Comparison of ENCODE assay signal across 8 mouse cellular contexts in genomic region chr9:21760155-21761088, GRCm38 (mm10). TPM values are rescaled to one million over a fixed set of nuclear protein-coding genes. Genes with fewer than 3 reads are reported as not detected.
DNase-seq lines count a peak whose midpoint lies in the region; ATAC-seq lines count a peak whose summit lies in the region.

Gene Spc24, minus strand, starts transcription at chr9:21760303.

- intact Hi-C loops in gastrocnemius, postnatal 14 days (cut with DNase I; ENCODE audit: low total_unique reads), result no loop called here
- intact Hi-C loops in left cerebral cortex, postnatal 10 days (cut with DNase I), result no loop called here

- ATAC-seq in inflammation-experienced regulatory T-cells, adult 6 months, result peak; percentile 98
- ATAC-seq in megakaryocyte-erythroid progenitor cell, adult 5-6 weeks (replicated peaks; ENCODE audit: low FRiP score, low TSS enrichment, poor library complexity, severe bottlenecking), result peak; percentile 95

- peak; percentile 95 to 98 for DNase-seq in adrenal gland, adult (ENCODE audit: inconsistent age in 2 of 2, low spot score in 1 of 2)
- peak; percentile 100 for DNase-seq in embryo, embryonic 10.5 days (ENCODE audit: low spot score)
- peak; percentile 90 for DNase-seq in gastrocnemius, postnatal 14 days
- peak; percentile 95 for DNase-seq in left cerebral cortex, postnatal 10 days (ENCODE audit: extremely low spot score in 1 of 2, low spot score in 2 of 2)
- DNase-seq in right cerebral cortex, postnatal 25 days, result peak; percentile 92
- peak; percentile 88 to 94 for DNase-seq in urinary bladder, postnatal 4 days (ENCODE audit: low spot score in 2 of 2)

RNA-seq across cellular contexts. Expression of gene Spc24, which starts in this region (rescaled TPM):
- total RNA-seq in gastrocnemius, postnatal 14 days (2021), result 1 to 10 TPM; 3.2 to 3.6 TPM
- polyA plus RNA-seq in inflammation-experienced regulatory T-cells, adult 6 months (2017; shearing (Covaris generic)), result 10 to 100 TPM in 1 of 3 experiments, 1 to 10 TPM in 2; 5.5 to 54.9 (median 8.6) TPM
- total RNA-seq in left cerebral cortex, postnatal 10 days (2021), result 1 to 10 TPM; 2.9 to 3.5 TPM
- 49.0 and 79.0 TPM in 2 replicates for total RNA-seq in megakaryocyte-erythroid progenitor cell, adult 5-6 weeks (2014; fragmentation: Nextera tagmentation)
- 77.1 and 107 TPM in 2 replicates for total RNA-seq in megakaryocyte-erythroid progenitor cell, adult 5-6 weeks (2017)

Comparison
In these comparisons a context has a peak if more than half of its experiments do, and no peak if none do; other contexts are left out.
1. Peak in every context shown above with its lines: DNase-seq and ATAC-seq.
2. RNA of gene Spc24 (total RNA-seq): 49.0 to 107 TPM in megakaryocyte-erythroid progenitor cell, adult 5-6 weeks; 3.2 to 3.6 TPM in gastrocnemius, postnatal 14 days and 2.9 to 3.5 TPM in left cerebral cortex, postnatal 10 days; every median in the first group is over 10 times any median in the second.